Mouse (Mus musculus) layer of hippocampus, adult 8-10 months (tissue): ENCODE data around the gene Ugt1a6b. TPM values are rescaled to one million over a fixed set of nuclear protein-coding genes. Genes with fewer than 3 reads are reported as not detected.
A peak's percentile ranks its signal among the peaks of the same experiment; 100 is the strongest.

Experiments
- DNase-seq, 2 experiments: peaks; one replicate each; pipeline ENCODE4 v3.0.0; 2022; ENCODE audit warnings: low spot score in 2 of 2
- total RNA-seq, 4 experiments: library from RNA; stranded (reverse); gene quantifications; 2 replicates each; pipeline ENCODE4 v1.2.4; 2022

Gene Ugt1a6b
- total RNA-seq, 4 experiments from 2014 or later: 0.34 TPM; not detected in 2

- no peak for DNase-seq
Measured at GRCm38 (mm10) chr1:88235894-88236415, 132.9 kb downstream of the Ugt1a6b start.

GRCm38 (mm10) chr1:88237311-88237710 lies 134.3 kb downstream of the Ugt1a6b start:
- no peak for DNase-seq

DNA sequence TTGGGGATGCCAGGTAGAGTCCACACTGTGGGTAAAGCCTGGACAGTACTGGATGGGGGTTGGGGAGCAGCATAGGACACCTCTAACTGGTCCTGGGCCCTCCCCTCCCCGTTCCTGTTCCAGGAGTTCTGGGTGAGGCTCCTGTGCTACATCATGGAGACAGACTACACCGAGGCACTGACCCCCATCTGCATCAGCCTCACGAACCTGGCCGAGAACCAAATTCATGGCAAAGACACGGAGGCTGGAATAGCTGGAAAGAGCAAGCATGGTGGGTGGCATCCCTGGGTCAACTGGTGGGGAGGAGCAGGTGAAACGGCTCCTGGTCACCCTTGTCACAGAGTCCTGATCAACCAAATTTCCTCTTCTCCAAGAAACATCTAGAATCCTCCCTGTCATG lies 135.7 kb downstream of the Ugt1a6b start:
- no peak for DNase-seq

GRCm38 (mm10) chr1:88240072-88240471 lies 137.0 kb downstream of the Ugt1a6b start:
- no peak for DNase-seq

DNA sequence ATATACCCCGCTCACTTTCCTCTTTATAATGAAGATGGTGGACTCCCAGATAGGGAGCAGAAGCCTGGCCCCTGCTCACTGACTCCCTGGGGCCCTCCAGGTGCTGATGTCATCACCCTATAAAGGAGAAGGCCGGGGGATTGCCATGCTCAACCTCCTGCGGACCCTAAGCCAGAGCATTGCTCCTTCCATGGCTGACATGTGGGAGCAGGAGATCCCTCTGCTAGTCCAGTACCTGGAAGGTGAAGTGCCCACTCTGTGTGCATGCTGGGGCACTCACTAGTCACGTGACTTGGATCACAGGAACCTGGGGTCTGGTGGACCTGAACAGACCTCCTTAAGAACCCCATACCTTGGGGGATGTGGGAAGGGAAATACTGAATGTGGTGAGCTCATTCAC lies 137.5 kb downstream of the Ugt1a6b start:
- DNase-seq: no peak

GRCm38 (mm10) chr1:88243861-88244260 lies 140.8 kb downstream of the Ugt1a6b start:
- no peak for DNase-seq

- DNase-seq: no peak
Measured at GRCm38 (mm10) chr1:88245881-88246280, 142.8 kb downstream of the Ugt1a6b start.

DNA sequence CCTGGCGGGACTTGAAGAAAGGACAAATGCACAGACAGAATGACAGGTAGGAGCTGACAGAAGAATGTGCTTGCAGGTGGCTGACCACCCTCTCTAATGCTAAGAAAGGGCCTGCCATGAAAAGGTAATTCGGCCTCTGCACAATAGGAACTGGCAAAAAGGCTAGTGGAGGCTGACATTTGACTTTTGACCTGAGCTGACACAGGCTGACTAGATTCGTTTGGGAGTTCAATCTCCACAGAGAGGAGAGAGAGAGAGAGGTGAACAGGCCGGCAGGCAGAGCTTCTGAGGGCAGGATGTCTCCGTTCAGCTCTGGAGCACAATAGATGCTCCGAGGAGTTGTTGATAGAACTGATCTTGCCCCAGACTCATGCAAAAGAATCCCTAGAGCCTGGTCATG lies 143.3 kb downstream of the Ugt1a6b start:
- DNase-seq: no peak

DNA sequence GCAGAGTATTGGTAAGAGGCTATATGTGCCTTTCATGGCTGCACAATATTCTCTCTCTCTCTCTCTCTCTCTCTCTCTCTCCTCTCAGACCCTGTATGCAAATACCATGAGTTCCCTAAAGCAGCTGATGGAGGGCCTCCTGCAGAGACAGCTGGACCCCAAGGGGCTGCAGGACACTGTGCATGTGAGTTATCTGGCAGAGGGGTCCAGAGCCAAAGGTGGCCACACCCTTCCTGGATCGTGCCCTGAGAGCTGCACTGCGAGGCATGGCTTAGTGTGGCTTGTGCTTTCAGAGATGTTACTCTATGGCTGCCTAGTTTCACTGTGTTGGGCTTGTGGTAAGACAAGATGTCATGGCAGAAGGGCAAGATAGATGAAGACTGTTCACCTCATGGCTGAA lies 144.6 kb downstream of the Ugt1a6b start:
- DNase-seq: no peak

DNA sequence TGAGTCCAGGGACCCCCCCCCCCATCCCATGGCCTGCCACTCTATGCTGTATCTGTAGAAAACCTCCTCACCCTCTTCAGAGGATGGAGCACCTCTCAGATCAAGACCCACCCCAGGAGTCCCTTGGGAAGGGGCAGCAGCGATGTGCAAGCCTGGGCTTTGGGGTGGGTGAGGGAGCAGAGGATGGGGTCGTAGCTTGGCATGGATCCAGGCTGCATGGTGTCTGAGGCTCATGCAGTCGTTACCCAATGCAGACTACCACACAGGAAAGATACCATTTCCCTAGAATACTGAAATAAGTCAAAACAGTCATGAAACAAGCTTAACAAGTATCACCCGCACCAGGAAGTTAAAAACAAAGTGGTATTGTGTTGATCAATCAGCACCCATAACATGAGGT lies 145.6 kb downstream of the Ugt1a6b start:
- no peak for DNase-seq

- no peak for DNase-seq
Measured at GRCm38 (mm10) chr1:88249596-88249995, 146.5 kb downstream of the Ugt1a6b start.

GRCm38 (mm10) chr1:88250023-88250422 lies 147.0 kb downstream of the Ugt1a6b start:
- no peak for DNase-seq

DNA sequence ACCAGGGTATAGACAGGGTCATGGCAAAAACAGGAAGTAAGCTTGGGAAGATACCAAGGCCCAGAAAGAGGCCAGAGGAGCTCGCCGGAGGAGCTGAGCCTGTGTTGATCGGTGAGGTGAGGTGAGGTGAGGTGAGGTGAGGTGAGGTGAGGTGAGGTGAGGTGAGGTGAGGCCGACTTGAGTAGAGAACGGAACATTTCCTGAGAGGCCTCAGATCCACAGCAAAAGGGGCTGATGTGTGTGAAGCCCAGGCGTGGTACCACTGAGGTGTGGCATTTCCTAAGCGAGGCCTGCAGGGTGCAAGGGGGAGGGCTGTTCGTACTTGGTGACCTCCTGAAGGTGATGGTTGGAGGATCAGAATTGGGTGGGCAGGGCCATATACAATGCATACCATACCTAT lies 150.1 kb downstream of the Ugt1a6b start:
- DNase-seq: no peak

DNA sequence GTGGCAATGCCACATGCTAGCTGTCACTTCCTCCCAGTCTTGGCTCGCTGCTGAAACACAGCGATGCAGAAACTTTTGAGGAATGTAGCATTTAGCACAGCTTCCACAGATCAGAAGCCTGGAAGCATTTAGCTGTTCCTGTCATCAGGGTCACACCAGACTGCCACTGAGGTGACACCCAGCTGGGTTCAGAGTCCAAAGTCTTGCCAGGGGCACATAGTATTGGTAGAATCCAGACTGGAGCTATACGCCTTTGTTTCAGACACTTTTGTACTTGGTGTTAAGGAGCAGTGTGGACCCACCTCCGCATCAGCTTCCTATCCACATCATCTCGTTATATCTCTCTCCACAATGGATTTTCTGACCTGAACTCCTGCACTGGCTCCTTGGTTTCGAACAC lies 150.5 kb downstream of the Ugt1a6b start:
- no peak for DNase-seq

DNA sequence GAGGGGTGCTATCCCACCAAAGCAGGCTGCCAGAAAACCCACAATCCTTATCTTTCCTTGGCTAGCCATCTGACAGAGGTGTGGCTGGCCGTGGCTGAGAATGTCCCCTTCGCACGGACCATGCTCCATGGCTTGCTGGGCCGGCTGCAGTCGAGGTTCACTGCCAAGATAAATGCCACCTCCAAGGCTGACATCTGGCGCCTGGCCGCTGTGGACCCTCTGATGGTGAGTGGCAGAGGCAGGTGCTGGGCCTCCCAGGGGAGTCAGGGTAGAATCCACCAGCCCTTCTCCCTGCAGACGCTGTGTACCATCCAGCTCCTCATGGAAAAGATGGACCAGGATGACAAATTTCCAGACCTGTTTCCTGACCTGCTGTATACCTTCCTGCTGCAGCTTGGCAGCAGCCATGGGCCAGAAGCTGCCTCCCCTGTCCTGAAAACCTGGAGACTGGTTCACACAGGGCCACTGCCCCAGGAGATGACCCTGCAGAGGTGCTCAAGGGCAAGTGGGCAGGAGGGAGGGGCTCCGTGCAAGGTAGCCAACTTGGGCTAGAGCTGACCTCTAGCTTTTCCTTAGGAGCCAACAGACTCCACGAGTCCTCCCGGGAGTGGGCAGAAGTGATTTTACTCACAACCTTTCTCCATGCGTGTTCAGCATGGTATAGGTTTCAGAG lies 151.9 kb downstream of the Ugt1a6b start:
- peak in 1 of 2 experiments; percentile 26 for DNase-seq

DNA sequence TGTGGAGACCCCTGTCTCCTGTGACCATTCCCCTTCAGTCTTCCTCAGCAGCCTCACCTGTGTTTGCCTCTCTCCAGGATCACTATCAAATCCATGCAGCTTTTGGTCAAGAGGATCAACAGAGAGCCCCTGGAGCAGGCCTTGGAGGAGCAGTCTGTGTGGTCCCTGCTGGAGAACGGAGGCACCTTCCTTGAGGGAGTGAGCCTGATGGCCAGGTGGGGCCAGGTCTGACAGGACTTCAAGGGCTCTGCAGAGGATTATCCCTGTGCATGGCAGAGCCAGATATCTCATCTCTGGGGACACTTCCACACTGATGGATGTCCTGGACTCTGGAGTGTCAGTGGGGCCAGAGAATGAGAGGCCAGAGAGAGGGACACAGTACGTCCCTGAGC lies 152.4 kb downstream of the Ugt1a6b start:
- no peak for DNase-seq

GRCm38 (mm10) chr1:88255989-88256754 lies 153.1 kb downstream of the Ugt1a6b start:
- DNase-seq: peak in 1 of 2 experiments; percentile 22

DNA sequence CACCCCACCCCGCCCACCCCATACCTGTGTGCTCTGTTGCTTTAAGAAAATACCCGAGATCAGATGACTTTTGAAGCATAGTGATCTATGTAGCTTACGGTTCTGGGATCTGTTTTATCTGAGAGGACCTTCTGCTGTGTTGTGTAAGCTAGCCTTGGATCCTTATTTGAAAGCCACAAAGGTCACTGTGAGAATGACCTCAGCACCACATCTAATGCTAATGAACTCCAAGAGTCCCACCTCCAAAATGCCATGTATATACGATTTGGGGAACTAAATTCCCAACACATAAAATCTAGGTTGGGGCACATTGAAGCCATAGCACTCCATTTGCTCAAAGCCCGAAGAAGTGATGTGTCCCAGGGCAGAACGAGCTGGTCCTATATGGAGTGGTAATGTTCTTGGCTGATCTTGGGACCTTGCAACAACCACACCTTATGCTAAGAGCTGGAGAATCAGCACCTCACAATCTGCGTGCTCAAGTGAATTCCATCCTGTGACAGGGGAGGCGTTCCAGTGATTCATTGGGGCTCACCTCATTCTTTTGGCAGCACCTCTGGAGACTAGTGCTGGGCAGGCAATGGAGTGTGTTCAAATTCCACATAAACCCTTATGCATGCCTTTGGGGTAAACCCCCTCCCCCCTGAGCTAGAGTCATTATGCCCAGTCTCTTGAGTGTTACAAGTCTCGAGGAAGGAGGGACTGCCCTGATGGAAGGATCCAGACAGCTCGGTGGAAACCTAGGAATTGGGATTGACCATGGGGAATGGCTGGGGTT lies 154.0 kb downstream of the Ugt1a6b start:
- no peak for DNase-seq

- DNase-seq: no peak
Measured at GRCm38 (mm10) chr1:88257681-88258080, 154.6 kb downstream of the Ugt1a6b start.

DNA sequence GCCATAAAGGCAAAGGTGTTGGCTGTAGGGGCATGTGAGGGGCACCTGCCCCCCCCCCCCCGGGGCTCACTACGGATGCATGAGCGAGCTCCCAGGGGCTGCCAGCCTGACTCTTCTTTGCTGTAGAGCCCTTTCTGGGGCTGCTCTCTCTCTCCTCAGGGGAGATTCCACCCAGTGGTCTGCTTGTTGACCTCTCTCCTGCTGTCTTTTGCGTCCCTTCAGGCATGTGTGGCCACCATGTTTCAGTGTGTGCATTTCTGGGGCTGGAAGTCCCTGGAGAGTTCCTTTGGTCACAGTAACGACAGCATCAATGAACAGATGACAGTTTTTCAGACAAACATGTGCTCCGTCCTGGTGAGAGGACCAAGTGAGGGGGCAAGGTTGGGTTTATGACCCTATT lies 155.3 kb downstream of the Ugt1a6b start:
- no peak for DNase-seq

- peak in 1 of 2 experiments; percentile 19 for DNase-seq
Measured at GRCm38 (mm10) chr1:88258881-88259642, 156.0 kb downstream of the Ugt1a6b start.
